Mouse (Mus musculus): ENCODE measurements around the gene Zap70.

- TF ChIP-seq CTCF (IDR thresholded peaks at IDR 0.05; ENCODE audit: low read depth, low read length): no peak
- TF ChIP-seq GATA1 (IDR thresholded peaks at IDR 0.05; ENCODE audit: borderline replicate concordance, low read length): no peak
- no peak for TF ChIP-seq TAL1 (conservative IDR thresholded peaks at IDR 0.05; ENCODE audit: low read depth, low read length)
These were observed 42.8 kb upstream of the Zap70 start for GRCm38 (mm10) chr1:36718786-36719185.
